Mouse (Mus musculus): ENCODE data around the gene Mettl21a. TPM values are rescaled to one million over a fixed set of nuclear protein-coding genes. Genes with fewer than 3 reads are reported as not detected.
A peak's percentile ranks its signal among the peaks of the same experiment; 100 is the strongest.
"Not testable (repeated sequence)": the region's sequence is repeated elsewhere in the genome, so short reads cannot be mapped to it uniquely, and the experiment has no call there.

Mettl21a gene
- total RNA-seq, 2 experiments from 2014 or later: 5.3 to 7.2 TPM

DNA sequence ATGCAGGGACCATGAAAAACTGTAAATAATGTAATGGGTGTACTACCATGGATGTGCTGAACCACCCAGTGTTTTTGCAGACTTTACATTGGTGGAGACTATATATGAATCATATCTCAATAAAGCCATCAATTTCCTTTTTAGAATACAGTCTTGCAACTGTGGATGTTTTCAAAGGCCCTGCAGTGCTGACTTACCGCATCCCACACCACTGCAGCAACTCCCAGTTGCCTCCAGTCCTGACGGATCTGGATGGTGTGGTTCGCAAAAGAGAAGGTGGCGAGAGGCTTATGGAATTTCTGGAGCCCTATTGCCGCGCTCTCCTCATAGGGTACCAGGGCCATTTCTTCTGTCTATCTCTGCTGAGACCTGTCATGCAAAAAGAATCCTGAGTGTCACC lies 966 bp downstream of the Mettl21a start:
- intact Hi-C loops (cut with DNase I): loop anchor here (5.0 kb wide), 3 partner anchors 76 to 91 kb away; partner anchors contain the start of genes Ccnyl1 and Creb1
- no peak for DNase-seq

GRCm38 (mm10) chr1:64615531-64615991 lies 1.5 kb downstream of the Mettl21a start:
- peak in 1 of 2 experiments; percentile 11 for DNase-seq
- intact Hi-C loops (cut with DNase I): loop anchor here (5.0 kb wide), 3 partner anchors 77 to 92 kb away; partner anchors contain the start of genes Ccnyl1 and Creb1

GRCm38 (mm10) chr1:64614801-64615345 lies 2.2 kb downstream of the Mettl21a start:
- no peak for DNase-seq
- intact Hi-C loops (cut with DNase I): loop anchor here (5.0 kb wide), 3 partner anchors 77 to 92 kb away; partner anchors contain the start of genes Ccnyl1 and Creb1

DNA sequence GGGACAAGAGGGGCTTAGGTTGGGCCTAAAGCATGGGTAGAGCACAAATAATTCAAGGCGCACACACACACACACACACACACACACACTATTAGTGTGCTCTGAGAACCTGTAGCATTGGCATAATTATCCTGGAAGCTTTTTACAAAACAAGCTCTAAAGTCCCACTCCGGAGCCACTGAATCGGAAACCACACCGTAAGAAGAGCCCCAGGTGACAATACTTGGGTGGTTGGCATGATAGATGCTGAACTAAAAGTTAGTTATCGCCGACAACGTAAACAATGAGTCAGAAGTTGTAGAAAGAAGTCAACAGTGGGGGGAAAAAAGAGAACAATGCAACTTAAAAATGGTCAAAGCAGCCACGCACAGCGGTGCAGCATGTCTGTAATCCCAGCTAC lies 2.7 kb downstream of the Mettl21a start:
- DNase-seq: no peak
- intact Hi-C loops (cut with DNase I): no loop called here

GRCm38 (mm10) chr1:64609976-64610375 lies 7.1 kb downstream of the Mettl21a start:
- intact Hi-C loops (cut with DNase I): no loop called here
- DNase-seq: no peak

DNA sequence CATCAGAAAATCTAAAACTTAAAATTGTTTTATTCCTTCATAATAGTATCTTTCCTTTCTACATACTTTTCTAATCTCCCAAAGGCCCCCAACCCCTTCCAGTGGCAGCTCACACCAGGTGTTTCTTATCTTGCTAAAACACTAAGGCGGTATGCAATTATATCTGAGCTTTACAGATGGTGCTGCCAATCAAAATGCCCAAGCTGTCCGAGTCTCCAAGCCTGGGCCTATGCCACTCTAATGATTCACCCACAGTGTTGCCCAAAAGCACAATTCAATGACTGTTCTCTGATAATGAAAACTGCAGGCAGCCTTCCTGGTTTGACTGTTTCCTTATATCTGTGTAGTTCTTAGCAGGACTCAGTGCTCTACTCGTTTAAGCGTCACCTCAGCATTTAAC lies 7.9 kb downstream of the Mettl21a start:
- intact Hi-C loops (cut with DNase I): no loop called here
- DNase-seq: no peak

GRCm38 (mm10) chr1:64603381-64603780 lies 13.7 kb downstream of the Mettl21a start:
- intact Hi-C loops (cut with DNase I): no loop called here
- DNase-seq: no peak

GRCm38 (mm10) chr1:64601242-64601842 lies 15.7 kb downstream of the Mettl21a start:
- intact Hi-C loops (cut with DNase I): no loop called here
- DNase-seq: no peak

DNA sequence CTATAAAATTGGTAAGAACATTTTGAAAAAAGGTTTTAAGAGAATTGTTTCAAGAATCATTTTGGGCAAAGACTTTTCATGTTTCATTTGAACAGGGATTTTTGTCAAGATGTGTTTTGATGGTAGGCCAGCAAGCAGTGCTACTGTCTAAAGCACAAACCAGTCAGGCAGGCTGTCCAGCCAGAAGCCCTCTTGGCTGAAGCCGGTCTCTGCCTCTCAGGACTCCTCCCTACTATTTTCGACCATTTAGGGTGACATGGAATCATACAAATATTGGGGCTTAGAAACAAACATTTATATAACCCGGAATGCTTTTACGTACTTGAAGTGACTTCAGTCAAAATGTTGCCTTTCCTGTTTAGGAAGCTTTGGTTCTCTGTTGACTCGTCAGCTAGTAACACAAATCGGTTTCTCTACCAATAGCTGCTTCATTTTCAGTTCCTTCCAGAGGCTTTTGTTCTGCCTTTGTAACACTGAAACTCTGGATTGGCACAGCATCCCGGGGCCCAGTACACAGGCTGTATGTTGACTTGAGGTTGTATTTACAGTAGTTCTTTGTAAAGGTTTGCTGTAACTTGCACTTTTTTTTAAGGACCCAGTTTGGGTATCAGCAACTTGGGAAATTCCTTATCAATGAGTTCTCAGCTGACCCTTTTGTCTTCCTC lies 16.5 kb downstream of the Mettl21a start:
- DNase-seq: no peak
- intact Hi-C loops (cut with DNase I): no loop called here

GRCm38 (mm10) chr1:64598926-64599325 lies 18.1 kb downstream of the Mettl21a start:
- intact Hi-C loops (cut with DNase I): no loop called here
- DNase-seq: no peak

DNA sequence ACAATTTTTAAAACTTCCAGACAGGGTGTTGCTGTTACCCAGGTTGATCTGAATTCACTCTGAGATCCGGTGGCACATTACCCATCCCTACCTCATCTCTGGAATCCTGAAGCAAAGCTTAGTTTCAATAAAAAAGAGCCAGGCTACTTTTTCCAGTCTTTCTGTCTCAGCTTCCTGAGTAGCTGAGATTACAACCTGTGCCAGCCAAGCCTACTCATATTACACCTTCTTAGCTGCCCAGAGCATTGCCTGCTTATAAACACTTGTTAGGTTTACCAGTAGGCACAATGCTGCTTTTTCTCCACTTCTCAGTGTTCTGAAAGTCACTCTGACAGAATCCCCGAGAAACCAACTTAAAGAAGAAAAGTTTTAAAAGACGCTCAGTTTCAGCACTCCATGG lies 38.2 kb downstream of the Mettl21a start:
- intact Hi-C loops (cut with DNase I): no loop called here
- DNase-seq: no peak

GRCm38 (mm10) chr1:64577911-64578310 lies 39.1 kb downstream of the Mettl21a start:
- DNase-seq; intact Hi-C loops (cut with DNase I): not testable (repeated sequence)

GRCm38 (mm10) chr1:64576732-64577131 lies 40.3 kb downstream of the Mettl21a start:
- DNase-seq: no peak
- intact Hi-C loops (cut with DNase I): no loop called here

DNA sequence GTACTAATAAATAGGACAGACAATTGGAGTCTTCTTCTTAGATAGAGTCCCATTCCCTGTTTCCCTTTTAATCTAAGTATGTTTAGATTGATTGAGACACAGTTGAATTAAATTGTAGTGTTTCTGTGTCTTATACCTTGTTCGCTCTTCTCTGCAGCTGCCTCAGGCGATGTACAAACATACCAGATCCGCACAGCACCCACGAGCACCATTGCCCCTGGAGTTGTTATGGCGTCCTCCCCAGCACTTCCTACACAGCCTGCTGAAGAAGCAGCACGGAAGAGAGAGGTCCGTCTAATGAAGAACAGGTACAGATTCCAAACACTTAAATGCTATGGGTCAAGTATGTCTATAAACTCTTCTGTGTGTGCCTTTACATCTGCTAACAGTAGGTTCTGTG lies 41.0 kb downstream of the Mettl21a start:
- intact Hi-C loops (cut with DNase I): no loop called here
- no peak for DNase-seq

- no peak for DNase-seq
- intact Hi-C loops (cut with DNase I): no loop called here
Observed at GRCm38 (mm10) chr1:64568206-64568605, 48.8 kb downstream of the Mettl21a start.

DNA sequence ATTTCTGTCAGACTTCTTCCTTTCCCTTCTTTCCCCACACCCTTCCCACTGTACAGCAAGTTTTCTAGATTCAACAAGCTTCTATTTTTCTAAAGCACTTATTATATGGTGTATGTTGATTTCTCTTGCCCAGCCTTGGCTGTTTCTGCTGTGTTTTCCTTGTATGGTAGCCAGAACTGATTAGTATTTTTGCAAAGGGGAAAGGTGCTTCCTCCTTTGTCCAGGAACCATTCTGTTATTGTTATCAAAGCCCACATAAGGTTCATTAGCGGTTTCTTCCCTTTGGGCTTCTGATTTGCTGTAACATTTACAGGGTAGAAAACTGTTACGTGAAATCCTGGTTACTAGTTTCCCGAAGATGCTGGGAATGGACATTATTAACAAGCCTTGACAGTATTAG lies 56.9 kb downstream of the Mettl21a start:
- intact Hi-C loops (cut with DNase I): no loop called here
- DNase-seq: no peak

Other genes with a start within 250 kb of the Mettl21a start
- gene Creb1, start 84.6 kb downstream of the Mettl21a start, total RNA-seq (2021): 10 to 100 TPM; 14.7 to 17.6 TPM
- gene Ccnyl1, start 73.2 kb upstream of the Mettl21a start, total RNA-seq (2021): 10 to 100 TPM; 17.1 to 23.8 TPM
- gene Fzd5, start 120.5 kb upstream of the Mettl21a start, total RNA-seq (2021): 1 to 10 TPM; 1.5 to 1.9 TPM

Measured in gastrocnemius, postnatal 36 days (tissue).